Mouse (Mus musculus) intestine, postnatal 0 days (tissue): ENCODE measurements around the gene Gm13420. TPM values are rescaled to one million over a fixed set of nuclear protein-coding genes. Genes with fewer than 3 reads are reported as not detected.

Experiments used
- ATAC-seq: fragments of 200-750 bp; cut with Nextera tagmentation; 2 replicates; pipeline ENCODE4 v1.8.0; 2017; ENCODE audit warnings: mild to moderate bottlenecking, moderate TSS enrichment, moderate library complexity
- H3K27ac ChIP-seq: fragments of 300-500 bp; sonication (generic); 2 replicates; pipeline ENCODE4 v1.5.1; 2014; ENCODE audit warnings: mild to moderate bottlenecking, low read depth, low read length, moderate library complexity
- H3K27me3 ChIP-seq: fragments of 300-500 bp; sonication (generic); replicated peaks from 2 replicates; pipeline ENCODE4 v1.6.1; 2014; ENCODE audit warnings: low read length, mixed read lengths; ENCODE audit not compliant: control insufficient read depth, insufficient read depth
- H3K36me3 ChIP-seq: fragments of 300-500 bp; sonication (generic); 2 replicates; pipeline ENCODE4 v1.6.1; 2014; ENCODE audit warnings: mild to moderate bottlenecking, moderate library complexity; ENCODE audit not compliant: control insufficient read depth, insufficient read depth
- H3K4me1 ChIP-seq: fragments of 300-500 bp; sonication (generic); replicated peaks from 2 replicates; pipeline ENCODE4 v1.6.1; 2014; ENCODE audit warnings: antibody characterized with exemption, low read length, mixed read lengths; ENCODE audit not compliant: control insufficient read depth, insufficient read depth
- H3K4me2 ChIP-seq: fragments of 300-500 bp; sonication (generic); replicated peaks from 2 replicates; pipeline ENCODE4 v1.6.1; 2014; ENCODE audit warnings: low read depth, mild to moderate bottlenecking, moderate library complexity
- H3K4me3 ChIP-seq: fragments of 300-500 bp; sonication (generic); 2 replicates; pipeline ENCODE4 v1.5.1; 2014; ENCODE audit warnings: low read depth, low read length
- H3K9ac ChIP-seq: fragments of 300-500 bp; sonication (generic); 2 replicates; pipeline ENCODE4 v1.6.1; 2014; ENCODE audit warnings: mild to moderate bottlenecking, low read depth, low read length
- H3K9me3 ChIP-seq: fragments of 300-500 bp; sonication (generic); 2 replicates; pipeline ENCODE4 v1.6.1; 2016; ENCODE audit warnings: mixed run types; ENCODE audit not compliant: control insufficient read depth
- CTCF ChIP-seq: sonication (generic); IDR thresholded peaks from 2 replicates; pipeline ENCODE4 v1.5.1; 2016; ENCODE audit warnings: low read depth, mild to moderate bottlenecking, control low read depth, antibody characterized with exemption, moderate library complexity
- WGBS: fragments of 180-500 bp; shearing (Covaris S2); extraction: QIAGEN DNeasy Blood & Tissue Kit; methylation state at CpG from one replicate; pipeline ENCODE4 v1.1.7; 2014; 5-methylcytosine and 5-hydroxymethylcytosine counted together
- polyA plus RNA-seq: library from polyadenylated mRNA; unstranded; fragments of >200 nt; fragmentation: Nextera tagmentation; extraction: Ambion mirVana; gene quantifications from 2 replicates; pipeline ENCODE4 v1.2.1, GENCODE M21; 2015

Gene Gm13420
- polyA plus RNA-seq, 1 experiment from 2014 or later: 0.10 TPM

- peak; percentile 85 for ATAC-seq
- 38% methylated on average over 4 of the region's 4 CpGs for WGBS
Measured at GRCm38 (mm10) chr2:29773323-29773722, 21.8 kb upstream of the Gm13420 start.

GRCm38 (mm10) chr2:29771611-29772461, 20.4 kb upstream of the Gm13420 start:
- no peak overlapping the region for H3K4me3 ChIP-seq
- no peak overlapping the region for H3K9ac ChIP-seq
- ATAC-seq: peak; percentile 42
- TF ChIP-seq CTCF: no peak
- H3K27me3 ChIP-seq: no peaks in the 10 kb centered on the region
- H3K9me3 ChIP-seq: no peaks in the 10 kb centered on the region
- 30% methylated on average over 8 of the region's 8 CpGs for WGBS
- H3K4me2 ChIP-seq: no peak overlapping the region
- peaks cover 3% of the 10 kb centered on the region; the same call in 1 of the 2 replicates for H3K36me3 ChIP-seq
- H3K4me1 ChIP-seq: 0 out of 2 replicates have a peak, but pooled peaks cover 12% of the 10 kb centered on the region
- H3K27ac ChIP-seq: peak overlapping the region; percentile 89

More at GRCm38 (mm10) chr2:29773323-29773722, 21.8 kb upstream of the Gm13420 start:
- 0 out of 2 replicates have a peak, but pooled peaks cover 7% of the 10 kb centered on the region for H3K4me1 ChIP-seq
- H3K9ac ChIP-seq: no peak overlapping the region
- peak overlapping the region; percentile 89 for H3K27ac ChIP-seq
- no peaks in the 10 kb centered on the region for H3K27me3 ChIP-seq
- no peak overlapping the region for H3K4me3 ChIP-seq
- peaks cover 18% of the 10 kb centered on the region for H3K36me3 ChIP-seq
- H3K4me2 ChIP-seq: no peak overlapping the region
- no peaks in the 10 kb centered on the region for H3K9me3 ChIP-seq
- TF ChIP-seq CTCF: no peak

- H3K27ac ChIP-seq: no peak overlapping the region
- no peaks in the 10 kb centered on the region for H3K9me3 ChIP-seq
- H3K4me1 ChIP-seq: 0 out of 2 replicates have a peak, but pooled peaks cover 9% of the 10 kb centered on the region
- H3K9ac ChIP-seq: no peak overlapping the region
- no peak for ATAC-seq
- H3K4me2 ChIP-seq: no peak overlapping the region
- H3K36me3 ChIP-seq: no peaks in the 10 kb centered on the region
- TF ChIP-seq CTCF: peak; percentile 59
- H3K27me3 ChIP-seq: no peaks in the 10 kb centered on the region
- no peak overlapping the region for H3K4me3 ChIP-seq
Measured at GRCm38 (mm10) chr2:29770162-29770561, 18.7 kb upstream of the Gm13420 start.

- Histone ChIP-seq H3K36me3 (no peaks in the 10 kb centered on the region), H3K27me3 (no peaks in the 10 kb centered on the region), H3K9me3 (no peaks in the 10 kb centered on the region), H3K4me3 (no peak overlapping the region), H3K4me1 (0 out of 2 replicates have a peak, but pooled peaks cover 8% of the 10 kb centered on the region), H3K4me2 (no peak overlapping the region), H3K9ac (no peak overlapping the region), H3K27ac (peak overlapping the region; percentile 79; the same call in 1 of the 2 replicates)
- no peak for TF ChIP-seq CTCF
- no peak for ATAC-seq
- 31% methylated on average over 9 of the region's 9 CpGs for WGBS
Measured at GRCm38 (mm10) chr2:29768901-29769300, 17.4 kb upstream of the Gm13420 start.

GRCm38 (mm10) chr2:29767976-29768709, 16.7 kb upstream of the Gm13420 start:
- peak overlapping the region; percentile 79 for H3K27ac ChIP-seq
- no peak overlapping the region for H3K4me3 ChIP-seq
- no peak for TF ChIP-seq CTCF
- peak; percentile 41 for ATAC-seq
- H3K36me3 ChIP-seq: no peaks in the 10 kb centered on the region
- H3K4me1 ChIP-seq: 0 out of 2 replicates have a peak, but pooled peaks cover 5% of the 10 kb centered on the region
- no peaks in the 10 kb centered on the region for H3K27me3 ChIP-seq
- H3K4me2 ChIP-seq: no peak overlapping the region
- no peaks in the 10 kb centered on the region for H3K9me3 ChIP-seq
- 31% methylated on average over 11 of the region's 11 CpGs for WGBS
- no peak overlapping the region for H3K9ac ChIP-seq

DNA sequence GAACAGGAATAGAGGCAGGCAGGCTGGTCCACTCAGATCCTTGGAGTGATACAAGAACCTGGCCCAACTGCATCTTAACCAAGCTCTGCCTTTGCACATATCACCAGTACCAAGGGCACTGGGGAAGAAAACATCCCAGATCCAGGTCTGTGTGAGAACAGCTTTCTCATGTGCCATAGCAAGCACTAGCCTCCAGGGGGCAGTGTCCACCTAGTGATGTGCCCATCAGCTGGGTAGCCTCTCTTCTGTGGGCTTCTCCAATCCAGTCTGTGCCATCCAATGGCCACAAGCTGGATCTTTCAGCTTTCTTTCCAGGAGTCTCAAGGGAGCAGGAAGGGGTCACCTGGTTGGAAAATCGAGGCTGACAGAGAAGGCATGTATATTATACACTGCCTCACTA, 13.3 kb upstream of the Gm13420 start:
- Histone ChIP-seq H3K9me3 (no peaks in the 10 kb centered on the region), H3K27ac (no peak overlapping the region), H3K4me3 (no peak overlapping the region), H3K4me1 (0 out of 2 replicates have a peak, but pooled peaks cover 5% of the 10 kb centered on the region), H3K9ac (no peak overlapping the region), H3K27me3 (no peaks in the 10 kb centered on the region), H3K4me2 (no peak overlapping the region), H3K36me3 (no peaks in the 10 kb centered on the region)
- 0% methylated on average over 1 of the region's 1 CpGs for WGBS
- peak; percentile 58 for ATAC-seq
- TF ChIP-seq CTCF: peak; percentile 97
